Comparison of ENCODE assay signal across 35 mouse cellular contexts in the genomic region with DNA sequence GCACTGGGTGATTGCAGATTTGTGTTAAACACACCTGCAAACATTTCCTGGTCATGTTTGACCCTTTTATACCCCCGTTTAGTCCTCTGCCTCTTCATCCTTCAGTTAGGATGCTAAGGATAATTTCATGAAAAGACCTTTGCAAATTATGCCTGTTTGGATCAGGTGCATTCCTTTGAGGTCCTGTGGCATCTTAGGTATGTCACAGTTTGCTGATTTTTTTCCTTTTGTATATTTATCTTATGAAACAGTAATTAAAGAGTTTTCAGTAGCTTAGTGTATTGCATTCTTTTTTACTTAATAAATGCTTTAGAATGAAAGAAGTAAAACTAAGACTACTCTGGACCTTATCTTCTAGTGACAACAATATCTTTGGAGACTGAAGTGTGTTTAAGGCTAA. TPM values are rescaled to one million over a fixed set of nuclear protein-coding genes. Genes with fewer than 3 reads are reported as not detected.
"Had no signal": no experiment of that assay in that cellular context is flagged by ENCODE, and none has a peak within 500 bp of the region (broad histone marks: within the 10 kb centered on the region; RNA-seq: fewer than 3 reads in every experiment).

No protein-coding gene starts in this region.

- DNase-seq: heart, postnatal 10 days; heart, postnatal 14 days; heart, postnatal 36 days; heart, postnatal 4 days; kidney, adult 11 months; kidney, adult 18-20 months; kidney, adult 2 months; kidney, adult 8-10 months; kidney, adult 9 months; kidney, postnatal 10 days; kidney, postnatal 14 days; kidney, postnatal 25 days; kidney, postnatal 36 days; kidney, postnatal 4 days; layer of hippocampus, adult 9-11 months; layer of hippocampus, postnatal 36 days had no signal

- H3K27ac ChIP-seq: heart, embryonic 10.5 days; heart, embryonic 13.5 days; heart, embryonic 15.5 days; hindbrain, embryonic 10.5 days; hindbrain, embryonic 12.5 days; hindbrain, embryonic 13.5 days; hindbrain, embryonic 14.5 days; hindbrain, embryonic 15.5 days; hindbrain, postnatal 0 days; intestine, embryonic 15.5 days; kidney, embryonic 15.5 days; kidney, postnatal 0 days; layer of hippocampus, adult 2 months had no signal

- H3K4me2 ChIP-seq: heart, embryonic 11.5 days; heart, embryonic 12.5 days; heart, embryonic 13.5 days; heart, embryonic 15.5 days; hindbrain, embryonic 12.5 days; hindbrain, embryonic 13.5 days; hindbrain, embryonic 14.5 days; hindbrain, embryonic 15.5 days; intestine, embryonic 15.5 days; kidney, embryonic 15.5 days had no signal

- ATAC-seq: hindbrain, embryonic 16.5 days; hindbrain, postnatal 0 days; inflammation-experienced regulatory T-cells, adult 6 months; intestine, embryonic 15.5 days; intestine, embryonic 16.5 days; intestine, postnatal 0 days had no signal

- H3K4me1 ChIP-seq: hindbrain, embryonic 12.5 days; hindbrain, embryonic 13.5 days; hindbrain, embryonic 15.5 days; intestine, embryonic 15.5 days; kidney, embryonic 15.5 days had no signal

- H3K9ac ChIP-seq: heart, embryonic 12.5 days; heart, embryonic 13.5 days; heart, embryonic 15.5 days; hindbrain, embryonic 12.5 days; hindbrain, embryonic 13.5 days; hindbrain, embryonic 14.5 days; hindbrain, embryonic 15.5 days; intestine, embryonic 15.5 days; kidney, embryonic 15.5 days had no signal

- H3K27me3 ChIP-seq: heart, embryonic 12.5 days; heart, embryonic 13.5 days; heart, embryonic 15.5 days; hindbrain, embryonic 12.5 days; hindbrain, embryonic 13.5 days; hindbrain, embryonic 15.5 days; intestine, embryonic 15.5 days; kidney, embryonic 15.5 days had no signal

- H3K9me3 ChIP-seq: heart, embryonic 10.5 days; heart, embryonic 12.5 days; heart, embryonic 13.5 days; heart, embryonic 15.5 days; hindbrain, embryonic 10.5 days; hindbrain, embryonic 12.5 days; hindbrain, embryonic 13.5 days; hindbrain, embryonic 15.5 days; intestine, embryonic 15.5 days; kidney, embryonic 15.5 days had no signal

- H3K36me3 ChIP-seq: heart, embryonic 10.5 days; heart, embryonic 12.5 days; heart, embryonic 13.5 days; heart, embryonic 15.5 days; hindbrain, embryonic 10.5 days; hindbrain, embryonic 12.5 days; hindbrain, embryonic 13.5 days; hindbrain, embryonic 15.5 days; intestine, embryonic 15.5 days; kidney, embryonic 15.5 days had no signal

- H3K4me3 ChIP-seq: heart, embryonic 10.5 days; heart, embryonic 12.5 days; heart, embryonic 13.5 days; heart, embryonic 15.5 days; hindbrain, embryonic 10.5 days; hindbrain, embryonic 12.5 days; hindbrain, embryonic 13.5 days; hindbrain, embryonic 15.5 days; intestine, embryonic 15.5 days; kidney, embryonic 15.5 days; layer of hippocampus, adult 2 months had no signal

RNA-seq across cellular contexts. Expression of a gene that starts 41.8 kb away (rescaled TPM):
- polyA plus RNA-seq: inflammation-experienced regulatory T-cells, adult 6 months had no signal
